Mouse (Mus musculus): ENCODE data around the gene Pkdrej.

Pkdrej gene

DNA sequence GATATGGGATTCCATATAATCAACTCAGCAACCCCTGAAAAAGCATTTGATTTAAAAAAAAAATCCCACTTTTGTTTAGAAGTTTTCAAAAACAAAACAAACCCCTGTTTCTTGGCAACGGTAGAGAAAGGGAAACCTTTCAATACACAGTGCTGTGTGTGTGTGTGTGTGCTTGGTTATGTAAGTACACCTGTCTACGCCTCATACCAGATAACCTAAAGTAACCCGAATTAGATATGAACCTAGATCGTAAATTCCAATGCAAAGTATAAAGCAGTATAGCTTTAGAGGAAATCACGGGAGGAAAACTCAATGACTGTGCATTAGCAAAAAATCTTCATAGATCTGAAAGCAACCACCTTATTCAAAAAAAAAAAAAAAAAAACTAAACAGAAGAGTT is 54.9 kb downstream of the Pkdrej start:
- no peak for DNase-seq (ENCODE audit: low read depth)

DNA sequence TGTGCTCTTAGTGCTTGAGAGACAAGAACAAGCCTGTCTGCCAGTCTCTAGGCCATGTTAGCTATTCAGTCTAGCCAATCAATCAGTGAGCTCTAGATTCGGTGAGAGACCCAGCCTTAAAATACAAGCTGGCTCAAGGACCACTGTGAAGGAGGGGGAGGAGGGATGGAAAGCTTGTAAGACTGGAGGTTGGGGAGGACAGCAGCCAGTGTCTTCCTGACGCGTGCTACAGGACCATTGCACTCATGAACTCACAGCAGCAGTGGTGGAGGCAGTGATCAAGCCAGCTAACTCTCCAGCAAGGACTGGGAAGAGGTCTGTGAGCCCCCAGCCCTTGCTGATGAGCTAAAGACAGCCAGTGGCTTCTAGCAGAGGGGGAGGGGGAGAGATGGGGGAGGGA is 56.5 kb downstream of the Pkdrej start:
- DNase-seq (ENCODE audit: low read depth): no peak

Data from naive thymus-derived CD4-positive, alpha-beta T cell, adult 2 months (primary cell).